Mouse (Mus musculus) cortical plate, adult 2 months (tissue): ENCODE data around the gene Synj2.

Source experiments
- CTCF ChIP-seq: fragments of 200-500 bp; IDR thresholded peaks from 2 replicates; pipeline ENCODE4 v1.5.1; 2011; ENCODE audit warnings: mild to moderate bottlenecking, control low read depth, low read length; ENCODE audit not compliant: insufficient read depth; ENCODE audit errors: extremely low read depth
- POLR2A ChIP-seq: fragments of 200-500 bp; IDR thresholded peaks from 2 replicates; pipeline ENCODE4 v1.6.1; 2011; ENCODE audit warnings: mild to moderate bottlenecking, low read length, control low read depth; ENCODE audit not compliant: insufficient read depth; ENCODE audit errors: extremely low read depth

GRCm38 (mm10) chr17:6008590-6008989 is 67.5 kb downstream of the Synj2 start:
- no peak for TF ChIP-seq CTCF
- TF ChIP-seq POLR2A, result no peak
